8 mouse cellular contexts compared by ENCODE assay signal in the genomic region with DNA sequence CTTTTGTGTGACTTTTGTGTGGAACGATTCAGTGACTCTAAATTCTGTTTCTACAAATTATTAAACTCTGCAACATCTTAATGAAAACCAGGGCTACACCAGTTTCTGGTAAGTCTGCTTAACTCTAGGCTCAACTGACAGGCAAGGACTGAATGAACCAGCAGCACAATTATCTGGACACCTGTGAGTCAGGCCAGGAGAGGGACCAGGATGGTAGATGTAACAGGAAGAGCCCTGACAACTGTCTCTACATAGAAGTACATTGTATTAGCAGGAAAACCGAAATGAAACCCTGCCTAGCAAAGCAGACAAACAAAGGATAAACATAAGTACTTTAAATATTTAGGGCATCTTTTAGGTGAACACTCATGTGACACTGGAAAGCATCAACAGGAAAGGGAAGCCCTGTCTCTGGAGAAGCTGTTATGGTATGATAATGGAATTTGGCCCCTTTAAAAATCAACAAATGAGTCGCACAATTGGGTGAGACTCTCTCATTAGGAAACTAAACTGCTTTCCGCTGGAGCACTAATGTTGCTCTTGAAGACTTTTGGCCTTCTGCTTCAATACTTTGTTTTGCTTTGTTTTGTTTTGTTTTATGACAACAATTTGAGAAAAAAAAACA. TPM values are rescaled to one million over a fixed set of nuclear protein-coding genes. Genes with fewer than 3 reads are reported as not detected.
A peak's percentile ranks its signal among the peaks of the same experiment; 100 is the strongest.
DNase-seq lines count a peak whose midpoint lies in the region; ATAC-seq and TF ChIP-seq lines count a peak whose summit lies in the region.

No protein-coding gene starts in this region.

- no peaks in the 10 kb centered on the region for H3K36me3 ChIP-seq in hindbrain, embryonic 16.5 days (ENCODE audit: control insufficient read depth, insufficient read depth, low read length)
- no peaks in the 10 kb centered on the region for H3K36me3 ChIP-seq in midbrain, embryonic 11.5 days (ENCODE audit: control insufficient read depth, insufficient read depth, low read length)

- no peak for ATAC-seq in hindbrain, embryonic 16.5 days
- ATAC-seq in midbrain, embryonic 11.5 days (ENCODE audit: low FRiP score), result no peak
- ATAC-seq in megakaryocyte-erythroid progenitor cell, adult 5-6 weeks (replicated peaks; ENCODE audit: low FRiP score, low TSS enrichment, poor library complexity, severe bottlenecking), result no peak

- TF ChIP-seq POLR2A in cerebellum, adult 2 months (IDR thresholded peaks at IDR 0.05; ENCODE audit: borderline replicate concordance, insufficient read depth, low read length), result no peak
- TF ChIP-seq POLR2A in cortical plate, adult 2 months (IDR thresholded peaks at IDR 0.05; ENCODE audit: extremely low read depth, insufficient read depth, low read length), result no peak

- peak overlapping the region; percentile 50 for H3K4me3 ChIP-seq in cerebellum, adult 2 months (replicated peaks; ENCODE audit: insufficient read depth, low read depth, low read length)
- H3K4me3 ChIP-seq in cortical plate, adult 2 months (ENCODE audit: insufficient read depth, low read length), result peak overlapping the region; percentile 79
- peak overlapping the region; percentile 85 for H3K4me3 ChIP-seq in hindbrain, embryonic 16.5 days (ENCODE audit: low read length)
- H3K4me3 ChIP-seq in midbrain, embryonic 11.5 days (ENCODE audit: low read depth, low read length), result peak overlapping the region; percentile 90

- H3K9me3 ChIP-seq in hindbrain, embryonic 16.5 days (ENCODE audit: control insufficient read depth, low read length), result no peaks in the 10 kb centered on the region
- no peaks in the 10 kb centered on the region for H3K9me3 ChIP-seq in midbrain, embryonic 11.5 days (ENCODE audit: control insufficient read depth, low read length)

- no peak overlapping the region for H3K27ac ChIP-seq in cerebellum, adult 2 months (ENCODE audit: insufficient read depth, low read length)
- H3K27ac ChIP-seq in cortical plate, adult 2 months (ENCODE audit: insufficient read depth, low read length), result no peak overlapping the region
- no peak overlapping the region for H3K27ac ChIP-seq in hindbrain, embryonic 16.5 days (ENCODE audit: low read depth, low read length)
- H3K27ac ChIP-seq in midbrain, embryonic 11.5 days (ENCODE audit: low read depth, low read length), result no peak overlapping the region

- H3K4me1 ChIP-seq in cerebellum, adult 2 months (ENCODE audit: control insufficient read depth, insufficient read depth, low read length), result no peaks in the 10 kb centered on the region; the same call in 1 of the 2 replicates
- peaks cover 15% of the 10 kb centered on the region for H3K4me1 ChIP-seq in cortical plate, adult 2 months (ENCODE audit: control insufficient read depth, insufficient read depth, low read length)
- peaks cover 29% of the 10 kb centered on the region for H3K4me1 ChIP-seq in hindbrain, embryonic 16.5 days (ENCODE audit: control insufficient read depth, insufficient read depth, low read depth, low read length)
- peaks cover 21% of the 10 kb centered on the region for H3K4me1 ChIP-seq in midbrain, embryonic 11.5 days (ENCODE audit: control insufficient read depth, insufficient read depth, low read length)

- H3K27me3 ChIP-seq in cerebellum, adult 2 months (ENCODE audit: control insufficient read depth, insufficient read depth, low read length), result no peaks in the 10 kb centered on the region; the same call in 1 of the 2 replicates
- H3K27me3 ChIP-seq in hindbrain, embryonic 16.5 days (replicated peaks; ENCODE audit: control insufficient read depth, insufficient read depth, low read length), result no peaks in the 10 kb centered on the region
- H3K27me3 ChIP-seq in midbrain, embryonic 11.5 days (ENCODE audit: control insufficient read depth, insufficient read depth, low read length), result no peaks in the 10 kb centered on the region

- TF ChIP-seq CTCF in cerebellum, adult 2 months (IDR thresholded peaks at IDR 0.05; ENCODE audit: borderline replicate concordance, insufficient read depth, low read depth, low read length), result no peak
- TF ChIP-seq CTCF in cortical plate, adult 2 months (IDR thresholded peaks at IDR 0.05; ENCODE audit: extremely low read depth, insufficient read depth, low read length), result no peak

- 14% methylated on average over 4 of the region's 4 CpGs for WGBS in cerebellum, adult 2 months
- WGBS in hindbrain, embryonic 16.5 days, result 26% methylated on average over 4 of the region's 4 CpGs
- WGBS in midbrain, embryonic 11.5 days, result 44% methylated on average over 4 of the region's 4 CpGs

- no peak for DNase-seq in cerebellum, adult 2 months
- DNase-seq in cerebellum, adult 9-11 months, result no peak
- no peak for DNase-seq in midbrain, embryonic 11.5 days (ENCODE audit: low spot score, missing footprints)
- no peak for DNase-seq in right cerebral cortex, postnatal 4 days
- no peak for DNase-seq in right cerebral cortex, postnatal 14 days

- peak overlapping the region; percentile 88 for H3K4me2 ChIP-seq in hindbrain, embryonic 16.5 days (ENCODE audit: low read length)
- H3K4me2 ChIP-seq in midbrain, embryonic 11.5 days, result peak overlapping the region; percentile 74

- H3K9ac ChIP-seq in hindbrain, embryonic 16.5 days (ENCODE audit: low read depth, low read length), result peak overlapping the region; percentile 9; the same call in 1 of the 2 replicates
- no peak overlapping the region for H3K9ac ChIP-seq in midbrain, embryonic 11.5 days (ENCODE audit: low read length)

RNA-seq across cellular contexts. Expression of gene Arhgef12, which starts 3.3 kb away (rescaled TPM):
- 61.0 and 63.7 TPM in 2 replicates for polyA plus RNA-seq in cerebellum, adult 2 months (2012; rRNA removed)
- polyA plus RNA-seq in cortical plate, adult 2 months (2012; rRNA removed), result 63.4 and 63.6 TPM in 2 replicates
- polyA plus RNA-seq in hindbrain, embryonic 16.5 days (2015; fragmentation: Nextera tagmentation; extraction: Ambion mirVana), result 17.0 and 17.9 TPM in 2 replicates
- polyA plus RNA-seq in midbrain, embryonic 11.5 days (2014; fragmentation: Nextera tagmentation; extraction: Ambion mirVana), result 9.2 and 10.0 TPM in 2 replicates
- total RNA-seq in megakaryocyte-erythroid progenitor cell, adult 5-6 weeks (2014; fragmentation: Nextera tagmentation), result 23.4 and 34.6 TPM in 2 replicates
- total RNA-seq in megakaryocyte-erythroid progenitor cell, adult 5-6 weeks (2017), result 17.3 and 18.5 TPM in 2 replicates

RNA-seq across cellular contexts. Expression of gene Tmem136, which starts 12.6 kb away (rescaled TPM):
- 17.4 and 18.3 TPM in 2 replicates for polyA plus RNA-seq in cerebellum, adult 2 months (2012; rRNA removed)
- polyA plus RNA-seq in cortical plate, adult 2 months (2012; rRNA removed), result 20.9 and 21.9 TPM in 2 replicates
- polyA plus RNA-seq in hindbrain, embryonic 16.5 days (2015; fragmentation: Nextera tagmentation; extraction: Ambion mirVana), result 9.2 and 11.4 TPM in 2 replicates
- polyA plus RNA-seq in midbrain, embryonic 11.5 days (2014; fragmentation: Nextera tagmentation; extraction: Ambion mirVana), result 13.9 and 17.5 TPM in 2 replicates
- 0.76 TPM in 1 of 2 replicates, not detected in the other for total RNA-seq in megakaryocyte-erythroid progenitor cell, adult 5-6 weeks (2014; fragmentation: Nextera tagmentation)
- total RNA-seq in megakaryocyte-erythroid progenitor cell, adult 5-6 weeks (2017), result 3.4 TPM in 1 of 2 replicates, not detected in the other
